Mouse (Mus musculus): Measurements from ENCODE around the gene Capn10. TPM values are rescaled to one million over a fixed set of nuclear protein-coding genes. Genes with fewer than 3 reads are reported as not detected.

Capn10 gene
- total and polyA plus RNA-seq, 3 experiments: 11.9 to 16.1 (median 15.9) TPM

GRCm38 (mm10) chr1:92992880-92993279 lies 58.7 kb downstream of the Capn10 start:
- H3K79me2 ChIP-seq (replicated peaks; ENCODE audit: control insufficient read depth, extremely low read depth, insufficient read depth, poor library complexity, severe bottlenecking): no peaks in the 10 kb centered on the region
- no peak overlapping the region for H3K4me2 ChIP-seq (ENCODE audit: insufficient read depth, low read depth, poor library complexity, severe bottlenecking)
- in situ Hi-C loops (cut with MboI; ENCODE audit: low pct_ligation_motif_present, low pct_unique_long_range_greater_than_20kb, low sequenced_read_pairs) (no loop called here), dilution Hi-C loops (cut with MboI; ENCODE audit: extremely low pct_ligation_motif_present, extremely low pct_unique_long_range_greater_than_20kb, low sequenced_read_pairs) (no loop called here)
- H3K4me1 ChIP-seq (ENCODE audit: control insufficient read depth in 1 of 2, insufficient read depth in 2 of 2): peaks cover 13 to 32% of the 10 kb centered on the region in 2 experiments
- peak; percentile 81 for DNase-seq (ENCODE audit: extremely low read depth)
- H3K9me3 ChIP-seq (replicated peaks; ENCODE audit: low read length): no peaks in the 10 kb centered on the region
- TF ChIP-seq E2F4 (IDR thresholded peaks at IDR 0.05; ENCODE audit: insufficient replicate concordance, low read depth, low read length) (no peak), ZNF384 (IDR thresholded peaks at IDR 0.05; ENCODE audit: low read depth, low read length) (no peak), JUN (IDR thresholded peaks at IDR 0.05; ENCODE audit: insufficient read depth, low read depth, low read length) (peak; percentile 10; the same call in 1 of the 2 replicates), ZC3H11A (IDR thresholded peaks at IDR 0.05; ENCODE audit: low read depth, low read length) (no peak), SIN3A (IDR thresholded peaks at IDR 0.05; ENCODE audit: low read length) (no peak), MAX (IDR thresholded peaks at IDR 0.05; ENCODE audit: low read length) (no peak), KAT2A (IDR thresholded peaks at IDR 0.05; ENCODE audit: insufficient replicate concordance, low read length) (no peak), BHLHE40 (IDR thresholded peaks at IDR 0.05; ENCODE audit: low read depth, low read length) (peak; percentile 27; the same call in 1 of the 2 replicates), USF1 (IDR thresholded peaks at IDR 0.05; ENCODE audit: low read depth, low read length) (no peak), SMC3 (IDR thresholded peaks at IDR 0.05; ENCODE audit: low read depth, low read length) (no peak), IRF4 (IDR thresholded peaks at IDR 0.05; ENCODE audit: low read depth, low read length) (peak; percentile 81), USF2 (conservative IDR thresholded peaks at IDR 0.05; ENCODE audit: low read depth, low read length) (no peak), MEF2A (IDR thresholded peaks at IDR 0.05; ENCODE audit: borderline replicate concordance, low read depth, low read length) (no peak), MYC (IDR thresholded peaks at IDR 0.05; ENCODE audit: low read depth, low read length) (no peak), MAZ (IDR thresholded peaks at IDR 0.05; ENCODE audit: low read depth, low read length) (no peak; the same call in 1 of the 2 replicates), NRF1 (IDR thresholded peaks at IDR 0.05; ENCODE audit: low read depth, low read length) (no peak), HCFC1 (IDR thresholded peaks at IDR 0.05; ENCODE audit: low read depth, low read length) (no peak), MXI1 (IDR thresholded peaks at IDR 0.05; ENCODE audit: low read depth, low read length) (no peak), TCF12 (IDR thresholded peaks at IDR 0.05; ENCODE audit: low read depth, low read length) (no peak), PAX5 (IDR thresholded peaks at IDR 0.05; ENCODE audit: low read length) (no peak), NELFE (IDR thresholded peaks at IDR 0.05; ENCODE audit: low read depth, low read length) (no peak), EP300 (IDR thresholded peaks at IDR 0.05; ENCODE audit: low read length) (peak; percentile 56; the same call in 1 of the 2 replicates), RCOR1 (conservative IDR thresholded peaks at IDR 0.05; ENCODE audit: low read depth, low read length) (no peak), CTCF (conservative IDR thresholded peaks at IDR 0.05 in 1 of 2, IDR thresholded peaks at IDR 0.05 in 1 of 2; ENCODE audit: low read depth in 2 of 2, low read length in 2 of 2) (no peak), CHD2 (IDR thresholded peaks at IDR 0.05; ENCODE audit: low read length) (peak; percentile 68), ZMIZ1 (IDR thresholded peaks at IDR 0.05; ENCODE audit: low read depth, low read length) (no peak), JUND (conservative IDR thresholded peaks at IDR 0.05; ENCODE audit: low read depth, low read length) (0 out of 2 replicates have a peak, but pooled peaks have one; percentile 11), ELF1 (IDR thresholded peaks at IDR 0.05; ENCODE audit: low read depth, low read length) (no peak), POLR2AphosphoS2 (IDR thresholded peaks at IDR 0.05; ENCODE audit: low read depth, low read length) (no peak), UBTF (IDR thresholded peaks at IDR 0.05; ENCODE audit: low read depth, low read length) (no peak), ETS1 (conservative IDR thresholded peaks at IDR 0.05; ENCODE audit: low read depth, low read length) (no peak), RAD21 (IDR thresholded peaks at IDR 0.05; ENCODE audit: low read depth, low read length) (no peak), POLR2A (IDR thresholded peaks at IDR 0.05; ENCODE audit: low read depth, low read length) (no peak), ZKSCAN1 (IDR thresholded peaks at IDR 0.05; ENCODE audit: borderline replicate concordance, low read depth, low read length) (no peak), MAFK (IDR thresholded peaks at IDR 0.05; ENCODE audit: insufficient replicate concordance, low read length) (no peak), TBP (conservative IDR thresholded peaks at IDR 0.05; ENCODE audit: low read depth, low read length) (no peak), GABPA (IDR thresholded peaks at IDR 0.05; ENCODE audit: insufficient replicate concordance, low read depth, low read length) (no peak), CHD1 (IDR thresholded peaks at IDR 0.05; ENCODE audit: low read depth, low read length) (no peak)
- H3K9ac ChIP-seq (ENCODE audit: insufficient read depth, low read depth): no peak overlapping the region
- no peaks in the 10 kb centered on the region for H3K27me3 ChIP-seq (replicated peaks)
- no peaks in the 10 kb centered on the region for H3K36me3 ChIP-seq (replicated peaks in 1 of 2; ENCODE audit: control insufficient read depth in 1 of 2, insufficient read depth in 1 of 2, low read length in 1 of 2)
- H3K4me3 ChIP-seq (replicated peaks in 1 of 3; ENCODE audit: low read depth in 2 of 3, low read length in 2 of 3, poor library complexity in 1 of 3): no peak overlapping the region
- no peak overlapping the region for H3K27ac ChIP-seq (ENCODE audit: insufficient read depth, low read depth)

All from CH12.LX (cell line).